Mouse (Mus musculus): ENCODE results near the gene Gm128.

GRCm38 (mm10) chr3:95284501-95285281 lies 43.3 kb upstream of the Gm128 start:
- TF ChIP-seq CTCF (IDR thresholded peaks at IDR 0.05; ENCODE audit: extremely low read depth, insufficient read depth, low read length) (no peak), POLR2A (IDR thresholded peaks at IDR 0.05; ENCODE audit: extremely low read depth, insufficient read depth, low read length) (no peak)
